ENCODE assay signal across 20 mouse cellular contexts in genomic region chr1:179604526-179604925, GRCm38 (mm10).
"Had no signal": no experiment of that assay in that cellular context is flagged by ENCODE, and none has a peak within 500 bp of the region (broad histone marks: within the 10 kb centered on the region; RNA-seq: fewer than 3 reads in every experiment).

No protein-coding gene starts in this region.

- H3K36me3 ChIP-seq: limb, embryonic 15.5 days; neural tube, embryonic 12.5 days; stomach, embryonic 15.5 days had no signal

- H3K9ac ChIP-seq: limb, embryonic 12.5 days; limb, embryonic 15.5 days; liver, embryonic 14.5 days; liver, postnatal 0 days; lung, embryonic 14.5 days; midbrain, embryonic 12.5 days; midbrain, embryonic 15.5 days; neural tube, embryonic 12.5 days; neural tube, embryonic 15.5 days; stomach, embryonic 15.5 days had no signal

- H3K4me1 ChIP-seq: limb, embryonic 12.5 days; limb, embryonic 15.5 days; midbrain, embryonic 12.5 days; midbrain, embryonic 15.5 days; neural tube, embryonic 12.5 days; neural tube, embryonic 15.5 days; stomach, embryonic 15.5 days had no signal

- ATAC-seq: liver, postnatal 0 days; lung, postnatal 0 days; midbrain, embryonic 15.5 days had no signal

- H3K27ac ChIP-seq: limb, embryonic 12.5 days; limb, embryonic 15.5 days; liver, embryonic 14.5 days; macrophage; midbrain, embryonic 12.5 days; midbrain, embryonic 15.5 days; neural tube, embryonic 12.5 days; neural tube, embryonic 15.5 days; stomach, embryonic 15.5 days had no signal

- H3K4me2 ChIP-seq: limb, embryonic 12.5 days; limb, embryonic 15.5 days; liver, embryonic 11.5 days; lung, embryonic 14.5 days; midbrain, embryonic 12.5 days; midbrain, embryonic 15.5 days; neural tube, embryonic 12.5 days; neural tube, embryonic 15.5 days; stomach, embryonic 15.5 days had no signal

- H3K27me3 ChIP-seq: limb, embryonic 12.5 days; limb, embryonic 15.5 days; midbrain, embryonic 12.5 days; midbrain, embryonic 15.5 days; neural tube, embryonic 12.5 days; neural tube, embryonic 15.5 days; stomach, embryonic 15.5 days had no signal

- DNase-seq: kidney, postnatal 10 days; kidney, postnatal 36 days; left cerebral cortex, postnatal 4 days; liver, postnatal 0 days; lung, embryonic 14.5 days; right cerebral cortex, adult 18-20 months; right cerebral cortex, postnatal 25 days; spleen, adult 18-20 months; thymus, postnatal 25 days had no signal

- H3K9me3 ChIP-seq: limb, embryonic 12.5 days; limb, embryonic 15.5 days; midbrain, embryonic 12.5 days; midbrain, embryonic 15.5 days; neural tube, embryonic 12.5 days; neural tube, embryonic 15.5 days; stomach, embryonic 15.5 days had no signal

- H3K4me3 ChIP-seq: limb, embryonic 12.5 days; limb, embryonic 15.5 days; midbrain, embryonic 12.5 days; midbrain, embryonic 15.5 days; neural tube, embryonic 12.5 days; neural tube, embryonic 15.5 days; stomach, embryonic 15.5 days had no signal
